Mouse (Mus musculus): ENCODE results near the gene Pmpca. TPM values are rescaled to one million over a fixed set of nuclear protein-coding genes. Genes with fewer than 3 reads are reported as not detected.

Pmpca gene
- total RNA-seq, 2 experiments from 2014 or later: 50.1 to 52.8 TPM

- no peak for ATAC-seq (replicated peaks; ENCODE audit: poor library complexity)
Observed at GRCm38 (mm10) chr2:26423086-26423485, 33.9 kb downstream of the Pmpca start.

DNA sequence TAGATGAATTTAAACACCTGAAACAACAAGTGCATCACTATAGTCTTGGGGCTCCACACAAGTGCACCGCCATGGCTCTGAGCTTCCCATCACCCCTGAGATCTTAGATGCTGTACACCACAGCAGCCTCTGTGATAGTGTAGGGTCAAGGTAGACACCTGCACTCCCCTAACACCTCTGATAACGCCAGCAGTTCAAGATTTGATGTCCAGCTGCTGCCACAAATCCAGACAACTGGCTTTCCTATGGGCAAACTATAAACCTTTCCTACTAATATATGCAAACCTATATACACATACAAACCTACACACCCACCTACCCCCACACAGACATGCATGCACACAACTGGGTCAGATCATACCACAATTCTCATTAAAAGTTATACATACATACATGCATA is 35.4 kb downstream of the Pmpca start:
- no peak for ATAC-seq (replicated peaks; ENCODE audit: poor library complexity)

DNA sequence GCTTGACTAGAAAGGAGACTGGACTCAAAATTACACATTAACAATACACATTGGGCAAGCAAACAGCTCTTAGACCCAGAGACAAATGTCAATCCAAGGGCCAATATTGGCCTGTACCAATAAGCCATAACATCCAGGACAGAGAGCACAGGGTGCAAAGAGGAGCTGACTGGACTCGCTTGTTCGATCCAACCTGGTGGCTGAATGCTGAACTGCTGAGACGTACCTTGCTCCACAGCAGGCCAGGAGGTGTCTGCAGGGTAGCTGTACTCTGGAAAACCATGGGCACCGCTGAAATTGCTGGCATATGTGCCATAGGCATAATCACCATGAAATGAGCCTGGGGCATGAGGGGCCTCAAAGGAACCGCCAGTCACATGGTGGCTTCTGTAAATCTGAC is 40.7 kb downstream of the Pmpca start:
- ATAC-seq (replicated peaks; ENCODE audit: poor library complexity): no peak

DNA sequence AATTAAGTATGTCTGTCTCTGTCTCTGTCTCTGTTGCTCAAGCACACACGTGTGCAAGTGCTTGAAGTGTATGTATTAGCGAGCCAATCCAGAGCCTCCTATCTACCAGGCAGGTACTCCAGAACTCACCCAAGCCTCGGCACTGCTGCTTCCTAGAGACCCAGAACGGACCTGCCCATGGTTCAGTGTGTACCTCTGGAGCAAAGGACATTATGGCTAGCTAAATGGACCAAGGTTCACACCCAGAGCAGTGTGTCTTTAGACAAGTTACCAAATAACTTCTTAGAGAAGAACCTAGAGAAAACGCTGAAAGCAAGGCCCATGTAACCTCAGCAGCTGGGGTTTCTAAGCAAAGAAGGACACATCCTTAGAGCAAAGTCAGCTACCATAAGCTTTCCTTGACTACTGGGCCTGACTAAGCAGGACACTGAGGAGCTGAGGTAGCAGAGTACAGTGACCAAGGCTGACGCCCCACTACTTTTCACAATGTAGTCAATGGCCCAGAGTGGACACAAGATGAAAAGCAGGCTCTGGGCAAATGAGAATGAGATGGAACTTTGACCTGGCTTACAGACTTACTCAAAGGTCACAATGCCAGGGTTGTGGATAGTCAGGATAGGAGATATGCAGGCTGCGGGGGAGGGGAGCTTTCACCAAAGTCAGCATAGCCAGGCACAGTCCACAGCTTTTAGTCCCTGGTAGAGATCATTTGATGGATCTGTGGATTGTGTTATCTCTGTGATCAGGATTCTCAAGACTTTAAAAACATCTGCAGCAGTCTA is 45.8 kb downstream of the Pmpca start:
- no peak for ATAC-seq (replicated peaks; ENCODE audit: poor library complexity)

DNA sequence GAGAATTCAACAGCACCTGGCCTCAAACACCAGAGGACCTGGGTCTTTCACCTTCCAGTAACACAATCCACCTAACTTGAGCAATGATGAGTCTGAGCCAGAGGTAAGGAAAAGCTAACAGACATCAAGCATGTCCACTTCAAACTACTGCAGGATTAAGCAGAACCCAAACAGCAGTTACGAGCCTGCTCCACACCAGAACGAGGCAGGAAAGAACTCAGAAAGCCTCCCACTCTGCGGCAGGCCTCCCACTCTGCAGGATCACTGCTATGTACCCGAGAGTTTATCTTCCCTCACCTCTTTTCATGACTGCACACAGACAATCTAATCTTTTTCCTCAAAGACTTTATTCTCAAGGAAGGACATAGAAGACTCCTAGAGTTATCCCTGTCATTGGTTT is 48.1 kb downstream of the Pmpca start:
- no peak for ATAC-seq (replicated peaks; ENCODE audit: poor library complexity)

DNA sequence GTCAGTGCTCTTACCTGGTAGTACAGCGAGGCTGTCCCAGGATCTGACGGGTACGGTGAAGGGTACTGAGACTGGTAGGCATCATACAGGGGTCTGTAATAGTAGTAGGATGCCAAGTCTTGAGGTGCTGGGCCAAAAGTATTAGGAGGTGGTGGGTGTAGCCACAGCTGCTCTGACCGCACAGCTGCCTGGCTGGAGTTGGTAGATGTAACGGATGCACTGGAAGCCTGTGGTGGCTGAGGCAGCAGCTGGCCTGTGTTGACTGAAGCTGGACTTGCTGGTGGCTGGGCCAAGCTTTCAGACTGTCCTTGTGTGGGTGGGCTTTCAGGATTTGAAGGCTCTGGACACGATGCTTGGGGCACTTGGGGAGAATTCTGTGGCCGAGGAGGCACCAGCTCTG is 49.2 kb downstream of the Pmpca start:
- ATAC-seq (replicated peaks; ENCODE audit: poor library complexity): no peak

DNA sequence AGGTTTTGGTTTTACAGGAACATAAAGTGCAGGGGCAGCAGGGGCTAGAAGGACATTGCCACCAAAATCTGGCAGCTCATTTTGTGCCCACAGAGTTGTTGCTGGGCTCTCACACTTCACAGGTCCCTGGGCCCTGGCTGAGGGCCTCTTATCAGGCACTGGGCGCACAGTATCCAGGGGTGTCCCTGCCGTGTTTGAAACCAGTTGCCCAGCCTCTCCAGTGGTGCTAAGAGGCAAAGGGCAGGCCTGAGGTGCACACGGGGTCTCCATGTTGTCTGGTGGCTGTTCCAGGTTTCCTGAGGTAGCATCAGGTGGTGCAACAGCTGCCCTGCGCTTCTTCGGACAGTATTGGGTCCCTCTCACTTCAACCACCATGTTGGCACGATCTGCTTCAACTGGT is 50.5 kb downstream of the Pmpca start:
- ATAC-seq (replicated peaks; ENCODE audit: poor library complexity): no peak

DNA sequence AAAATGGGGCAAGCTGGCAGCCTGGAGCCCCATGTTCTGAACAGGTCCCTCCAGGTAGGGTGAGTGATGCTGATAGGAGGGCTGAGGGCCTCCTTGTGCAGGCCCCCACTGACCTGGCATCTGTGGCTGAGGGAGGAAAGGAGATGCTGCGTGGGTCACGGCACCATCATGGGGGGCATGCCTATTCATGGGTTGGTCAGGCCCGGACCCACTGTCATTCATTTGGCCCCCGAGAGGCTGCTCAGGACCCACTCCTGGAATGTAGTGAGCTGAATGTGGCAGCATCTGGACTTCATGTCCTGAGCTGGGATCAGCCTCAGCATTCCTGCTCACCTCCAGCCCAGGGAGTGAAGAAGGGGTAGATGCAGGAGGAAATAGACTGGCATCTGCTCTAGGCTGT is 52.1 kb downstream of the Pmpca start:
- ATAC-seq (replicated peaks; ENCODE audit: poor library complexity): no peak

- no peak for ATAC-seq (replicated peaks; ENCODE audit: poor library complexity)
Observed at GRCm38 (mm10) chr2:26441688-26442087, 52.5 kb downstream of the Pmpca start.

DNA sequence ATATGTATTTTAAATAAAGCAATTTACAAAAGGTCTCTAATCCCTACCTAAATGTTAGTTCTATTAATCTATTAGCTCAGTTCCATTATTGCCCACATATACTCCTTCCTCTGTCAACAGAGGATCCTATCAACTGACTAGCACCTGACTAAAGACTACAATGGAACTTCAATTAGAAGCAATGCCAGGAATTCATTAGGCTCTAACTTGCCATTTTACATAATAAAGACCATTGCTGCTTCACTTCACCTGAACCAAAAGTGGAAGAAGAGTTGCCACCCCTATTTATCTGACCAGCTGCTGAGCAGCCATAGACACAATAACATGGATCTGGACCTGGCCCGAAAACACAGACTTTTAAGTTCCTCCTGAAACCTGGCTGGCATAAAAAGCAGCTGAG is 53.7 kb downstream of the Pmpca start:
- ATAC-seq (replicated peaks; ENCODE audit: poor library complexity): no peak

DNA sequence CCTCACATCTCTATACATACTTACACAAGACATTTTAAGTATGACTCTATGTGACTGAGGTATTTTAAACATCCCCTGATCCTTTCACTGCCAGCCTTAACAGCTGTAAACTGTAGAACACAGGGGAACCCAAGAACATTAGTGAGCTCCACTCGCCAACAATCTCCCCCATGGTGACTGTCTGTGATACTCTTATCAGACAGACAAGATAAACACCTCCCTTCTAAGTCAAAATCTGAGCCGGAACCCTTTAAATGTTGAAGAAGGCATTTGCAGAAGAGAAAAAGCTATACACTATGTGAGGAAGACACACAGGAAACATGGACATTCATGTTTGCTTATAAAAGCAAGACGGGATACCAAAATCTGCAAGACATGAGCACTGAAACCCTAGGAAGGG is 54.7 kb downstream of the Pmpca start:
- ATAC-seq (replicated peaks; ENCODE audit: poor library complexity): no peak

- ATAC-seq (replicated peaks; ENCODE audit: poor library complexity): no peak
Observed at GRCm38 (mm10) chr2:26444368-26444767, 55.2 kb downstream of the Pmpca start.

DNA sequence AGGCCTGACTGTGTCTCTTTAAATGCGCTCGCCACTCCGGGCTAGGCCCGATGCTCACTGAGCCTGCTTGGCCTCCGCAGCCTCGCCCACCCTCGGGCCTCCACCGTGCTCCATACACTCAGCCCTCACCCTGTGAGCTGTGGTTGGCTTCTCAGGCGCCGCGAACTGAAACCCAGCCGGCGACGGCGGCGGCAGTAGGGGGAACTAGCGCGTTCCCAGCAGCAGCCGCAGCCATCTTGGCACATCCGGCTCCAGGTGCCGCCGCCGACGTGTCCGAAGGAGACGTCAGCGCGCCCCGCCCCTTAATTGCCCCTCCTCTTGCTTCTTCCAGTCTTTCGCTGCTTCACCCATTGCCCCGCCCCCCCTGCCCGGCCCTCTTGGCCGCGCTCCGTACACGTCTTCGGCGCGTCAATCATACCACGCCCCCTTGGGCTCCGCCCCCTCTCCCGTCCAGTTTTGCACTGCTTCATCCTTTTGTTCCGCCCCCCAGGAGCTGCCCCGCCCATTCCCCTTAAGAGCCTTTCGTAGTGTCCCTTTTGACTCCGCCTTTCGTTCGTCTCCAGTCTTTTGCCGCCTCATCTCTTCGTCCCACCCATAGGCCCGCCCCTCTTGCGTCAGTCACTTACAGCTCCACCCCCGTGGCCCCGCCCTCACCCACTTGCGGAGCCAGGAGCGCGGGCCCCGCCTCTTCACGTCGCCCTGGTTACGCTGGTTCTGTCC is 56.0 kb downstream of the Pmpca start, which contains the start of gene Sec16a:
Gene Sec16a, minus strand, starts transcription at position 271 of the 720 bp plus-strand sequence.
- peak; percentile 80 for ATAC-seq (replicated peaks; ENCODE audit: poor library complexity)

DNA sequence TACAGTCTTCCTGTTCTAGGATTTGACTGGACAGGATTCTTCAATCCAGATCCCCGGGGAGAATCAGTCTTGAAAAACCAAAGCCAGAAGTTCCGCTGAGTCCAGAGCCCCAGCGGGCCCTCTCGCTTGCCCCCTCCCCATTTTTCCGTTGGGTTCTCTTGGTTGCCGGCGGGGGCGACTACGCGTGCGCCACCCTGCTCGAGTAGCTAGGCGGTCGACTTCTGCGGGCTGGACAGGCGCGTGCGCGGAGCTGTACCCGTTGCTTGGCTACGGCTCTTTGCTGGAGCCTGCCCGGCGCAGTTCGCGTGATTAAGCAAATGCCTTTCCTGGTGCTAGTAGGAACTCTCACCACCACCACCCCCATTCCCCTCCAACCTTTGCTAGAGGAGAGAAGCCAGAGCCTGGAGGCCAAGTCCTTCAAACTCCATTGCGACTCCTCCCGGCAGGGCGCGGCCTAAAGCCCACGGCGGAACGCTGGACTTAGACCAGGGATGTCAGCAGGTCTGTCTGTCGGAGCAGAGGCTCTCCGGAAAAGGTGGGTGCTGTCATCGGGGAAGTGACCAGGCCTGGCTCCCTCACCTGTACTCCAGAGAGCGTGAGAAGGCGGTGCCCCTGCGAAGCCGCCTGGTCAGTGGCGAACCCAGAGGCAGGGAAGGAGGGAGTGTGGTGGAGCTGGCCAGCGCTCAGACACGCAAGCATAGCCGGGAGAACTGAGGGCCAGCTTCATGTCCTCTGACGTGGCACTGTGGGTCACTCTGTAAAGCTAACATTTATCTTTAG is 56.7 kb downstream of the Pmpca start:
- ATAC-seq (replicated peaks; ENCODE audit: poor library complexity): peak; percentile 72

DNA sequence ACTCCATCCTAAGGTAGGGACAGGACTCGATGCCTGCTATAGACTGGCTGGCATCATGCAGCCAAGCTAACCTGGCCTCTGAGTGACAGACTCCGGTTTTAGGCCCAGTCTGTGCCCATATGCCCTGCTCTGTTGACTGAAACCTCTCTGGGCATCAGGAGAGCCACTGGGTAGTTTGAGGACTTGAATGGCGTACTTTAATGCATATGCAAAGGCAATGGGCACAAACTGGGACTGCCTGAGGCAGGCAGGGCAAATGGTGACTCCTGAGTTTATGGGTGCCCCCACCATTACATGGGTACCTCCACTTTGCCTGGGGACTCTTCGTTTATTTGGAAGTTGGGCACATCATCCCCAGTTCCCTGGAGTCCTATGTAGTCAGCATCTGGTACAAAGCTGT is 57.5 kb downstream of the Pmpca start:
- ATAC-seq (replicated peaks; ENCODE audit: poor library complexity): no peak

Other genes with a start within 250 kb of the Pmpca start
- not detected in 2 replicates for gene Lhx3, start 181.1 kb upstream of the Pmpca start, total RNA-seq (2015)
- gene Lhx3, start 181.1 kb upstream of the Pmpca start, total RNA-seq (2017): not detected in 2 replicates
- gene Qsox2, start 151.8 kb upstream of the Pmpca start, total RNA-seq (2015): 6.9 and 10.3 TPM in 2 replicates
- 5.3 and 5.9 TPM in 2 replicates for gene Qsox2, start 151.8 kb upstream of the Pmpca start, total RNA-seq (2017)
- not detected in 2 replicates for gene Ccdc187, start 94.8 kb upstream of the Pmpca start, total RNA-seq (2015)
- not detected in 2 replicates for gene Ccdc187, start 94.8 kb upstream of the Pmpca start, total RNA-seq (2017)
- gene Gpsm1, start 73.8 kb upstream of the Pmpca start, total RNA-seq (2015): 6.7 and 7.1 TPM in 2 replicates
- 7.4 and 11.9 TPM in 2 replicates for gene Gpsm1, start 73.8 kb upstream of the Pmpca start, total RNA-seq (2017)
- gene Dnlz, start 37.2 kb upstream of the Pmpca start, total RNA-seq (2015): 6.4 and 6.8 TPM in 2 replicates
- 5.8 and 6.9 TPM in 2 replicates for gene Dnlz, start 37.2 kb upstream of the Pmpca start, total RNA-seq (2017)
- 27.3 and 33.3 TPM in 2 replicates for gene Card9, start 28.4 kb upstream of the Pmpca start, total RNA-seq (2015)
- 99.2 and 121 TPM in 2 replicates for gene Card9, start 28.4 kb upstream of the Pmpca start, total RNA-seq (2017)
- 15.6 and 23.2 TPM in 2 replicates for gene Snapc4, start 8.7 kb upstream of the Pmpca start, total RNA-seq (2015)
- 35.6 and 41.8 TPM in 2 replicates for gene Snapc4, start 8.7 kb upstream of the Pmpca start, total RNA-seq (2017)
- 44.4 and 53.5 TPM in 2 replicates for gene Entr1, start within 50 bp of the Pmpca start, total RNA-seq (2015)
- 33.6 and 37.9 TPM in 2 replicates for gene Entr1, start within 50 bp of the Pmpca start, total RNA-seq (2017)
- gene Inpp5e, start 19.9 kb downstream of the Pmpca start, total RNA-seq (2015): 13.5 and 13.9 TPM in 2 replicates
- 5.3 and 7.1 TPM in 2 replicates for gene Inpp5e, start 19.9 kb downstream of the Pmpca start, total RNA-seq (2017)
- gene Sec16a, start 55.9 kb downstream of the Pmpca start, total RNA-seq (2015): 33.9 and 48.3 TPM in 2 replicates
- 23.9 and 29.7 TPM in 2 replicates for gene Sec16a, start 55.9 kb downstream of the Pmpca start, total RNA-seq (2017)
- 15.5 and 19.0 TPM in 2 replicates for gene Notch1, start 127.3 kb downstream of the Pmpca start, total RNA-seq (2015)
- 8.8 and 9.3 TPM in 2 replicates for gene Notch1, start 127.3 kb downstream of the Pmpca start, total RNA-seq (2017)
- 29.9 and 58.3 TPM in 2 replicates for gene Egfl7, start 190.7 kb downstream of the Pmpca start, total RNA-seq (2015)
- gene Egfl7, start 190.7 kb downstream of the Pmpca start, total RNA-seq (2017): 24.6 and 24.9 TPM in 2 replicates
- not detected in 2 replicates for gene Gm20532, start 197.3 kb downstream of the Pmpca start, total RNA-seq (2015)
- gene Gm20532, start 197.3 kb downstream of the Pmpca start, total RNA-seq (2017): not detected in 2 replicates
- gene Agpat2, start 215.1 kb downstream of the Pmpca start, total RNA-seq (2015): 47.8 and 50.3 TPM in 2 replicates
- gene Agpat2, start 215.1 kb downstream of the Pmpca start, total RNA-seq (2017): 43.5 and 52.3 TPM in 2 replicates
- gene Fam69b, start 239.1 kb downstream of the Pmpca start, total RNA-seq (2015): 2.8 and 4.8 TPM in 2 replicates
- gene Fam69b, start 239.1 kb downstream of the Pmpca start, total RNA-seq (2017): 9.2 and 9.4 TPM in 2 replicates